Mouse (Mus musculus): Measurements from ENCODE around the gene Nlrp1b. TPM values are rescaled to one million over a fixed set of nuclear protein-coding genes. Genes with fewer than 3 reads are reported as not detected.

Gene Nlrp1b
- polyA plus RNA-seq, 1 experiment from 2014 or later = 0.04 TPM

Other genes starting within 250 kb of the Nlrp1b start
- gene C1qbp, start 247.7 kb downstream of the Nlrp1b start, polyA plus RNA-seq (2014; fragmentation: Nextera tagmentation; extraction: Ambion mirVana) = 223 and 224 TPM in 2 replicates
- 20.3 and 21.3 TPM in 2 replicates for gene Dhx33, start 226.3 kb downstream of the Nlrp1b start, polyA plus RNA-seq (2014; fragmentation: Nextera tagmentation; extraction: Ambion mirVana)
- gene Mis12, start 211.1 kb downstream of the Nlrp1b start, polyA plus RNA-seq (2014; fragmentation: Nextera tagmentation; extraction: Ambion mirVana) = 29.2 and 30.0 TPM in 2 replicates
- 41.4 and 46.3 TPM in 2 replicates for gene Derl2, start 210.9 kb downstream of the Nlrp1b start, polyA plus RNA-seq (2014; fragmentation: Nextera tagmentation; extraction: Ambion mirVana)
- gene 6330403K07Rik, start 197.2 kb downstream of the Nlrp1b start, polyA plus RNA-seq (2014; fragmentation: Nextera tagmentation; extraction: Ambion mirVana) = 50.1 and 65.9 TPM in 2 replicates
- 0.26 TPM in 1 of 2 replicates, not detected in the other for gene Nlrp1a, start 86.0 kb downstream of the Nlrp1b start, polyA plus RNA-seq (2014; fragmentation: Nextera tagmentation; extraction: Ambion mirVana)